8 mouse cellular contexts compared by ENCODE assay signal in genomic region chr6:29195846-29196698, GRCm38 (mm10). TPM values are rescaled to one million over a fixed set of nuclear protein-coding genes. Genes with fewer than 3 reads are reported as not detected.
DNase-seq lines count a peak whose midpoint lies in the region; ATAC-seq lines count a peak whose summit lies in the region.

No protein-coding gene starts in this region.

- peaks cover 6% of the 10 kb centered on the region; the same call in 1 of the 2 replicates for H3K36me3 ChIP-seq in hindbrain, embryonic 10.5 days
- H3K36me3 ChIP-seq in hindbrain, embryonic 13.5 days: peaks cover 9% of the 10 kb centered on the region
- no peaks in the 10 kb centered on the region for H3K36me3 ChIP-seq in embryonic facial prominence, embryonic 14.5 days (ENCODE audit: control insufficient read depth, insufficient read depth, low read length)

- H3K4me3 ChIP-seq in hindbrain, embryonic 10.5 days: no peak overlapping the region
- H3K4me3 ChIP-seq in hindbrain, embryonic 13.5 days: no peak overlapping the region
- no peak overlapping the region for H3K4me3 ChIP-seq in embryonic facial prominence, embryonic 14.5 days (ENCODE audit: low read depth, low read length)

- 82% methylated on average over 5 of the region's 5 CpGs for WGBS in hindbrain, embryonic 10.5 days
- 85% methylated on average over 5 of the region's 5 CpGs for WGBS in hindbrain, embryonic 13.5 days
- 79% methylated on average over 5 of the region's 5 CpGs for WGBS in embryonic facial prominence, embryonic 14.5 days

- H3K4me1 ChIP-seq in hindbrain, embryonic 10.5 days (replicated peaks): peaks cover 37% of the 10 kb centered on the region
- peaks cover 20% of the 10 kb centered on the region for H3K4me1 ChIP-seq in hindbrain, embryonic 13.5 days (replicated peaks)
- no peaks in the 10 kb centered on the region; the same call in 1 of the 2 replicates for H3K4me1 ChIP-seq in embryonic facial prominence, embryonic 14.5 days (ENCODE audit: control insufficient read depth, insufficient read depth, low read length)

- H3K4me2 ChIP-seq in hindbrain, embryonic 13.5 days: no peak overlapping the region
- no peak overlapping the region for H3K4me2 ChIP-seq in embryonic facial prominence, embryonic 14.5 days (ENCODE audit: low read depth, low read length)

- no peak overlapping the region; the same call in 1 of the 2 replicates for H3K9ac ChIP-seq in hindbrain, embryonic 13.5 days
- no peak overlapping the region for H3K9ac ChIP-seq in embryonic facial prominence, embryonic 14.5 days (ENCODE audit: low read depth, low read length)

- no peaks in the 10 kb centered on the region for H3K9me3 ChIP-seq in hindbrain, embryonic 10.5 days
- no peaks in the 10 kb centered on the region for H3K9me3 ChIP-seq in hindbrain, embryonic 13.5 days
- H3K9me3 ChIP-seq in embryonic facial prominence, embryonic 14.5 days (ENCODE audit: control insufficient read depth, low read length): no peaks in the 10 kb centered on the region

- ATAC-seq in hindbrain, embryonic 13.5 days (ENCODE audit: low FRiP score): no peak
- ATAC-seq in embryonic facial prominence, embryonic 14.5 days (ENCODE audit: low read depth): peak; percentile 27; the same call in 1 of the 2 replicates

- H3K27ac ChIP-seq in hindbrain, embryonic 10.5 days: peak overlapping the region; percentile 56; the same call in 1 of the 2 replicates
- no peak overlapping the region for H3K27ac ChIP-seq in hindbrain, embryonic 13.5 days
- H3K27ac ChIP-seq in embryonic facial prominence, embryonic 14.5 days (replicated peaks; ENCODE audit: low read depth, low read length): no peak overlapping the region

- peaks cover 67% of the 10 kb centered on the region for H3K27me3 ChIP-seq in hindbrain, embryonic 10.5 days (ENCODE audit: insufficient read depth, poor library complexity, severe bottlenecking)
- H3K27me3 ChIP-seq in hindbrain, embryonic 13.5 days: peaks cover 36% of the 10 kb centered on the region
- no peaks in the 10 kb centered on the region; the same call in none of the 2 replicates for H3K27me3 ChIP-seq in embryonic facial prominence, embryonic 14.5 days (replicated peaks; ENCODE audit: control insufficient read depth, insufficient read depth, low read length)

- peak; percentile 19 for DNase-seq in hindbrain, embryonic 10.5 days (ENCODE audit: low spot score)
- DNase-seq in right cerebral cortex, postnatal 4 days: peak; percentile 1
- no peak for DNase-seq in right cerebral cortex, adult 2 months (ENCODE audit: low spot score in 2 of 2)
- DNase-seq in embryonic facial prominence, embryonic 14.5 days (ENCODE audit: low spot score): peak; percentile 48
- DNase-seq in retina, postnatal 1 day: peak; percentile 76
- no peak for DNase-seq in cerebellum, adult 11 months
- DNase-seq in frontal cortex, adult 2 months (ENCODE audit: extremely low spot score in 1 of 2, low spot score in 1 of 2): no peak

RNA-seq across cellular contexts. Expression of gene Prrt4, which starts 16.7 kb away (rescaled TPM):
- polyA plus RNA-seq in hindbrain, embryonic 10.5 days (2016; fragmentation: Nextera tagmentation; extraction: Ambion mirVana): 1.1 and 1.6 TPM in 2 replicates
- polyA plus RNA-seq in hindbrain, embryonic 13.5 days (2015; fragmentation: Nextera tagmentation; extraction: Ambion mirVana): 4.7 and 4.8 TPM in 2 replicates
- 0.82 and 1.4 TPM in 2 replicates for polyA plus RNA-seq in embryonic facial prominence, embryonic 14.5 days (2014; fragmentation: Nextera tagmentation; extraction: Ambion mirVana)
- polyA plus RNA-seq in frontal cortex, adult 2 months (2012; rRNA removed): 3.7 and 4.3 TPM in 2 replicates

RNA-seq across cellular contexts. Expression of gene Impdh1, which starts 20.1 kb away (rescaled TPM):
- 40.5 and 48.4 TPM in 2 replicates for polyA plus RNA-seq in hindbrain, embryonic 10.5 days (2016; fragmentation: Nextera tagmentation; extraction: Ambion mirVana)
- polyA plus RNA-seq in hindbrain, embryonic 13.5 days (2015; fragmentation: Nextera tagmentation; extraction: Ambion mirVana): 58.1 and 65.5 TPM in 2 replicates
- 47.1 and 50.7 TPM in 2 replicates for polyA plus RNA-seq in embryonic facial prominence, embryonic 14.5 days (2014; fragmentation: Nextera tagmentation; extraction: Ambion mirVana)
- 58.2 and 64.1 TPM in 2 replicates for polyA plus RNA-seq in frontal cortex, adult 2 months (2012; rRNA removed)

RNA-seq across cellular contexts. Expression of gene Rbm28, which starts 31.3 kb away (rescaled TPM):
- polyA plus RNA-seq in hindbrain, embryonic 10.5 days (2016; fragmentation: Nextera tagmentation; extraction: Ambion mirVana): 39.3 and 48.9 TPM in 2 replicates
- polyA plus RNA-seq in hindbrain, embryonic 13.5 days (2015; fragmentation: Nextera tagmentation; extraction: Ambion mirVana): 41.2 and 41.5 TPM in 2 replicates
- 35.9 and 39.5 TPM in 2 replicates for polyA plus RNA-seq in embryonic facial prominence, embryonic 14.5 days (2014; fragmentation: Nextera tagmentation; extraction: Ambion mirVana)
- 57.3 and 58.3 TPM in 2 replicates for polyA plus RNA-seq in frontal cortex, adult 2 months (2012; rRNA removed)

Comparison
In these comparisons a context has a peak if more than half of its experiments do, and no peak if none do; other contexts are left out.
1. DNase-seq: peak in hindbrain, embryonic 10.5 days (single experiment), right cerebral cortex, postnatal 4 days (single experiment), embryonic facial prominence, embryonic 14.5 days (single experiment) and retina, postnatal 1 day (single experiment); none in right cerebral cortex, adult 2 months (0 of 2), cerebellum, adult 11 months (single experiment) and frontal cortex, adult 2 months (0 of 2).